Mouse (Mus musculus): Measurements from ENCODE around the gene Mrtfa. TPM values are rescaled to one million over a fixed set of nuclear protein-coding genes. Genes with fewer than 3 reads are reported as not detected.

Mrtfa gene
- polyA plus RNA-seq, 1 experiment from 2014 or later, result 18.0 TPM

GRCm38 (mm10) chr15:81110315-81110714 is 80.2 kb downstream of the Mrtfa start:
- Histone ChIP-seq H3K9ac (no peak overlapping the region), H3K27me3 (replicated peaks) (no peaks in the 10 kb centered on the region), H3K36me3 (no peaks in the 10 kb centered on the region), H3K4me3 (replicated peaks) (no peak overlapping the region), H3K9me3 (no peaks in the 10 kb centered on the region), H3K4me1 (replicated peaks) (peaks cover 6% of the 10 kb centered on the region), H3K4me2 (replicated peaks) (no peak overlapping the region), H3K27ac (no peak overlapping the region)
- ATAC-seq, result no peak
- 66% methylated on average over 3 of the region's 3 CpGs for WGBS

- ATAC-seq, result no peak
These were observed 84.6 kb downstream of the Mrtfa start for GRCm38 (mm10) chr15:81105962-81106361.

GRCm38 (mm10) chr15:81104585-81105259 is 85.8 kb downstream of the Mrtfa start:
- Histone ChIP-seq H3K4me1 (replicated peaks) (peaks cover 25% of the 10 kb centered on the region), H3K4me2 (replicated peaks) (peak overlapping the region; percentile 26), H3K27ac (no peak overlapping the region), H3K27me3 (replicated peaks) (no peaks in the 10 kb centered on the region), H3K36me3 (no peaks in the 10 kb centered on the region), H3K9ac (no peak overlapping the region), H3K4me3 (replicated peaks) (no peak overlapping the region; the same call in 1 of the 2 replicates), H3K9me3 (no peaks in the 10 kb centered on the region)
- WGBS, result 44% methylated on average over 13 of the region's 13 CpGs
- peak; percentile 56; the same call in 1 of the 2 replicates for ATAC-seq

More at GRCm38 (mm10) chr15:81105962-81106361, 84.6 kb downstream of the Mrtfa start:
- no peaks in the 10 kb centered on the region for H3K27me3 ChIP-seq (replicated peaks)
- no peak overlapping the region for H3K27ac ChIP-seq
- H3K36me3 ChIP-seq, result no peaks in the 10 kb centered on the region
- H3K4me1 ChIP-seq (replicated peaks), result peaks cover 25% of the 10 kb centered on the region
- WGBS, result 45% methylated on average over 10 of the region's 10 CpGs
- no peak overlapping the region for H3K4me3 ChIP-seq (replicated peaks)
- H3K4me2 ChIP-seq (replicated peaks), result no peak overlapping the region
- no peaks in the 10 kb centered on the region for H3K9me3 ChIP-seq
- H3K9ac ChIP-seq, result no peak overlapping the region

GRCm38 (mm10) chr15:81103500-81103899 is 87.1 kb downstream of the Mrtfa start:
- no peak for ATAC-seq
- 58% methylated on average over 3 of the region's 3 CpGs for WGBS
- no peak overlapping the region for H3K9ac ChIP-seq
- H3K27ac ChIP-seq, result no peak overlapping the region
- peaks cover 25% of the 10 kb centered on the region for H3K4me1 ChIP-seq (replicated peaks)
- H3K36me3 ChIP-seq, result no peaks in the 10 kb centered on the region
- H3K4me2 ChIP-seq (replicated peaks), result no peak overlapping the region
- H3K27me3 ChIP-seq (replicated peaks), result no peaks in the 10 kb centered on the region
- no peak overlapping the region for H3K4me3 ChIP-seq (replicated peaks)
- H3K9me3 ChIP-seq, result no peaks in the 10 kb centered on the region

- H3K36me3 ChIP-seq, result no peaks in the 10 kb centered on the region
- 65% methylated on average over 13 of the region's 13 CpGs for WGBS
- H3K4me3 ChIP-seq (replicated peaks), result no peak overlapping the region
- no peak overlapping the region for H3K27ac ChIP-seq
- no peak overlapping the region for H3K9ac ChIP-seq
- no peak for ATAC-seq
- peaks cover 28% of the 10 kb centered on the region for H3K4me1 ChIP-seq (replicated peaks)
- no peak overlapping the region for H3K4me2 ChIP-seq (replicated peaks)
- H3K27me3 ChIP-seq (replicated peaks), result no peaks in the 10 kb centered on the region
- H3K9me3 ChIP-seq, result no peaks in the 10 kb centered on the region
These were observed 88.2 kb downstream of the Mrtfa start for GRCm38 (mm10) chr15:81102274-81102879.

GRCm38 (mm10) chr15:81101316-81101715 is 89.2 kb downstream of the Mrtfa start:
- WGBS, result 68% methylated on average over 5 of the region's 5 CpGs
- no peaks in the 10 kb centered on the region for H3K36me3 ChIP-seq
- H3K9me3 ChIP-seq, result no peaks in the 10 kb centered on the region
- no peak for ATAC-seq
- no peaks in the 10 kb centered on the region for H3K27me3 ChIP-seq (replicated peaks)
- H3K27ac ChIP-seq, result no peak overlapping the region
- H3K4me3 ChIP-seq (replicated peaks), result no peak overlapping the region
- H3K4me1 ChIP-seq (replicated peaks), result peaks cover 31% of the 10 kb centered on the region
- H3K9ac ChIP-seq, result no peak overlapping the region
- no peak overlapping the region for H3K4me2 ChIP-seq (replicated peaks)

- Histone ChIP-seq H3K4me2 (replicated peaks) (no peak overlapping the region), H3K4me3 (replicated peaks) (no peak overlapping the region), H3K36me3 (no peaks in the 10 kb centered on the region), H3K4me1 (replicated peaks) (peaks cover 15% of the 10 kb centered on the region), H3K9ac (no peak overlapping the region), H3K27me3 (replicated peaks) (no peaks in the 10 kb centered on the region), H3K9me3 (no peaks in the 10 kb centered on the region), H3K27ac (no peak overlapping the region)
- WGBS, result 85% methylated on average over 11 of the region's 11 CpGs
- ATAC-seq, result no peak
These were observed 91.3 kb downstream of the Mrtfa start for GRCm38 (mm10) chr15:81099269-81099668.

- 89% methylated on average over 3 of the region's 3 CpGs for WGBS
- Histone ChIP-seq H3K27me3 (replicated peaks) (no peaks in the 10 kb centered on the region), H3K4me1 (replicated peaks) (peaks cover 12% of the 10 kb centered on the region), H3K4me3 (replicated peaks) (no peak overlapping the region), H3K27ac (no peak overlapping the region), H3K9me3 (no peaks in the 10 kb centered on the region), H3K4me2 (replicated peaks) (no peak overlapping the region), H3K9ac (no peak overlapping the region), H3K36me3 (no peaks in the 10 kb centered on the region)
- ATAC-seq, result no peak
These were observed 91.9 kb downstream of the Mrtfa start for GRCm38 (mm10) chr15:81098689-81099088.

- Histone ChIP-seq H3K9me3 (no peaks in the 10 kb centered on the region), H3K27ac (no peak overlapping the region), H3K9ac (no peak overlapping the region), H3K4me3 (replicated peaks) (no peak overlapping the region), H3K4me2 (replicated peaks) (no peak overlapping the region), H3K36me3 (no peaks in the 10 kb centered on the region), H3K4me1 (replicated peaks) (peaks cover 10% of the 10 kb centered on the region), H3K27me3 (replicated peaks) (no peaks in the 10 kb centered on the region)
- WGBS, result 55% methylated on average over 6 of the region's 6 CpGs
- ATAC-seq, result no peak
These were observed 92.7 kb downstream of the Mrtfa start for GRCm38 (mm10) chr15:81097896-81098295.

GRCm38 (mm10) chr15:81097456-81097855 is 93.1 kb downstream of the Mrtfa start:
- Histone ChIP-seq H3K9me3 (no peaks in the 10 kb centered on the region), H3K4me3 (replicated peaks) (no peak overlapping the region), H3K27me3 (replicated peaks) (no peaks in the 10 kb centered on the region), H3K27ac (peak overlapping the region; percentile 2; the same call in 1 of the 2 replicates), H3K4me2 (replicated peaks) (no peak overlapping the region), H3K9ac (no peak overlapping the region), H3K4me1 (replicated peaks) (peaks cover 6% of the 10 kb centered on the region; the same call in 1 of the 2 replicates), H3K36me3 (no peaks in the 10 kb centered on the region)
- WGBS, result 28% methylated on average over 4 of the region's 4 CpGs
- ATAC-seq, result no peak

- WGBS, result 32% methylated on average over 7 of the region's 7 CpGs
- Histone ChIP-seq H3K36me3 (no peaks in the 10 kb centered on the region), H3K27me3 (replicated peaks) (no peaks in the 10 kb centered on the region), H3K9me3 (no peaks in the 10 kb centered on the region), H3K9ac (no peak overlapping the region), H3K4me1 (replicated peaks) (peaks cover 6% of the 10 kb centered on the region; the same call in 1 of the 2 replicates), H3K4me2 (replicated peaks) (no peak overlapping the region), H3K27ac (no peak overlapping the region), H3K4me3 (replicated peaks) (no peak overlapping the region)
- ATAC-seq, result no peak
These were observed 94.1 kb downstream of the Mrtfa start for GRCm38 (mm10) chr15:81096329-81097055.

GRCm38 (mm10) chr15:81093032-81093431 is 97.5 kb downstream of the Mrtfa start:
- Histone ChIP-seq H3K36me3 (no peaks in the 10 kb centered on the region), H3K4me1 (replicated peaks) (peaks cover 9% of the 10 kb centered on the region; the same call in 1 of the 2 replicates), H3K9me3 (no peaks in the 10 kb centered on the region), H3K27me3 (replicated peaks) (no peaks in the 10 kb centered on the region), H3K27ac (no peak overlapping the region), H3K4me3 (replicated peaks) (no peak overlapping the region), H3K9ac (no peak overlapping the region), H3K4me2 (replicated peaks) (no peak overlapping the region)
- ATAC-seq, result no peak
- 87% methylated on average over 4 of the region's 4 CpGs for WGBS

Measured in intestine, embryonic 15.5 days (tissue).